Mouse (Mus musculus): ENCODE data around the gene Pklr.

The Pklr gene

DNA sequence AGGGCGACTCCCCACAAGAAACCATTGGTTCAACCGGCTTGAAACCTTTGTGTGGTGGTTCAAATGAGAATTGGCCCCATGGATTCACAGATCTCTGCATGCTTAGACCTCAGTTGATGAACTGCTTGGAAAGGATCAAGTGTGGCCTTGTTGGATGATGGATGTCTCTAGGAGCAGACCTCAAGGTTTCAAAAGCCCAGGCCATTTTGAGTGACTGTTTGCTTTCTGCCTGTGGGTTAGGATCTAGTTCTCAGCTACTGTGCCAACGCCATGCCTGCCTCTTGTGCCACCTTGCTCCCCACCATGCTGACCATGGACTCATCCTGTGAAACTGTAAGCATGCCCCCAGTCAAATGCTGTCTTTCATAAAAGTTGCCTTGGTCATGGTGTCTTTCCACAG lies 10.0 kb upstream of the Pklr start:
- WGBS: 93% methylated on average over 3 of the region's 3 CpGs

DNA sequence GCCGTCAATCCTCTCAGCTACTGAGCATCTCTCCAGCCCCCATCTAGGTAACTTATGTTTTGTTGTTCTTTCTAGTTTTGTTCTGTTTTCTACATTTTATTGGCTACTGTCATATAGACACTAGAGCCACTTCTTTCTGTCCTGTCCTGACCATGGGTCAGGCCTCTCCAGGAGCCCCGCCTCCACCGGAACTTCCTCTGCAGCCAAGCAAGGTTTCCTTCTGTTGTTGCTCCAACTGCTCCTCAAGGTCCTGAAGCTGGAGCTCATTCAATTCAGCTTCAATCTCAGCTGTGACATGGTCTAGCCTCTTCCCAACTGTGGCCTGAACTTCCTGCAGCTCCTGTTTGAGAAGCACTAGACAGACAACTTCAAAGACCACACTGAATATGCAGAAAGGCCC lies 6.0 kb upstream of the Pklr start:
- WGBS: 87% methylated on average over 3 of the region's 3 CpGs

DNA sequence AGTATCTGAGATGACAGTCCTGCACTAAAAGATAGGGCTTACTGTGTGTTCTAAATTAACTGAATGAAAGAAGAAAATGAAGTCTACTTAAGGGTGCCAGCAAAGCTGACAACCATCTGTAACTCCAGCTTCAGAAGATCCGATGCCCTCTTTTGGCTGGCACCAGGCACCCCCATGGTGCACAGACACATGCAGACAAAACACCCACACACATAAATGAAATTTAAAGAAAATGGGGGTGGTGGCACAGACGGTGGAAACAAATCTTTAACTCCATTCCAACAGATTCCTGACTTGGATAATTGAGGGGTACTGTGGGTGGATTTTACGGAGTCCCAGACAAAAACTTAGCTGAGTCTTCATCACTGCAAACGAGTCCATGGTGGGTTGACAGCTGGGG lies 4.1 kb upstream of the Pklr start:
- 26% methylated on average over 4 of the region's 4 CpGs for WGBS

DNA sequence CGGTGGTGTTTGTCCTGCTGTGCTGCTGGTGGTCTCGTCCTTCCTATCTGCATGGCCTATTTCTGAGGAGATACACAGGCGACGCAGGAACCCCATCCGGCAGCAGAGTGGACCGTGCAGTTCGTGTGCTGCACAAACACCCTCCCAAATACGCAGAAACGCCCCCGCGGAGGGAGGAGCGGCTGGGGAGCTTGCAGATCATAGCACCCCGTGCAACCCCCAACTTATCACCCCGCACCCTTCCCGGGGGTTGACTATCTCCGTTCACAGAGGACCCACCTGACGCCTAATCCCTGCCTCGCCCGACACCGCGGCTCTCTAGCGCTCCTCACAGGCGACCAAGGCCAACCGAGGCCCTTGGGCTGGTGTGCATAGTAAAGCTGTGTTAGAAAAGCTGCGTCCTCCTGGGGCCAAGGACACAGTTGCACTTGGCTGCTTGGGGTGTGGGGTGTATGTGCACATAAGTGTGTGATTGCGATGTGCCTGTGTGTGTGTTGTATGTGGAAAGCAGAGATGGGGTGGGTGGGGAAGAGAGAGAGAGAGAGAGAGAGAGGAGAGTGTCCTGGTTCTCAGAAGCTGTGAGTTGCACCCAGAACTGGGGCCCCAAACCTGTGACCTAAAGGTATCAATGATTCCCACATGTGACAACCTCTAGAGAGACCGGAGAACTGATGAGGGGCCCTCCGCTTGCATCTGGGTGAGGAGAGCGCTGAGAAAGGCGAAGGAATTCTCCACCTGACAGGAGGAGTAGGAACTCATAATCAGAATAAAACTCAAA lies 3.5 kb upstream of the Pklr start:
- WGBS: 17% methylated on average over 30 of the region's 30 CpGs

GRCm38 (mm10) chr3:89133063-89133450 lies 2.9 kb upstream of the Pklr start:
- WGBS: 89% methylated on average over 7 of the region's 7 CpGs

DNA sequence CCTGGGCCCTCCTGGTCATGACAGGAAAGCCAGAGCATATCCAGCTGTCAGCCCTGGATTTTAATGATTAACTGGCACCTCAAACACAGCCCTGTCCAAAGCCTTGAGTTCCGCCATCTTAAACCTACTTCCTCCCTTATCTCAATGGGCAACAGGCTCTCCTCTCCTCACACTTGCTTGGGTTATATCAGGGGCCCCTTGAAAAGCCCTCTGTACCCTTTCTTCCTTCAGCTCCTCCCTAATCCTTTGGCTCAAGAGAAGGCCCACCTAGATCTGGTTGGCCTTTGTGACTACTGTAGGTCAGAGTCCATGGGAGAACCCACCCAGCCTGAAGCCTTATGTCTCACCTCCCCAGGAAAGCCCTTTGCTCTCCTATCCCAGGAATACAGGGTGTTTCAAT lies 2.2 kb upstream of the Pklr start:
- WGBS: 89% methylated on average over 1 of the region's 1 CpGs

GRCm38 (mm10) chr3:89136365-89136764 lies 423 bp downstream of the Pklr start:
- WGBS: 63% methylated on average over 9 of the region's 9 CpGs

DNA sequence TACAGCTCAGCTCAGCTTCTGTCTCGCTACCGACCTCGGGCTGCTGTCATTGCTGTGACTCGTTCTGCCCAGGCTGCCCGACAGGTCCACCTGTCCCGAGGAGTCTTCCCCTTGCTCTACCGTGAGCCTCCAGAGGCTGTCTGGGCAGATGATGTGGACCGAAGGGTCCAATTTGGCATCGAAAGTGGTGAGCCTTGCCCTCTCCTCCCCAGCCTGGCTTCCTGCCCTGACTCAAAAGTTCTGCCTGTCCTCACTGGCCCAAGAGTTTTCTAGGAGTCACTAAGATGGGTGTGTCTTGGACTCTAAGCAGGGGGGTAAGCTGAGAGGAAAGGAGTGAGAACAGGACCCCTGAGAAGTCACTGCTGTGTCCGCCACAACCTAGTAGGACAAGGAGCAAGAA lies 8.9 kb downstream of the Pklr start:
- 79% methylated on average over 10 of the region's 10 CpGs for WGBS

DNA sequence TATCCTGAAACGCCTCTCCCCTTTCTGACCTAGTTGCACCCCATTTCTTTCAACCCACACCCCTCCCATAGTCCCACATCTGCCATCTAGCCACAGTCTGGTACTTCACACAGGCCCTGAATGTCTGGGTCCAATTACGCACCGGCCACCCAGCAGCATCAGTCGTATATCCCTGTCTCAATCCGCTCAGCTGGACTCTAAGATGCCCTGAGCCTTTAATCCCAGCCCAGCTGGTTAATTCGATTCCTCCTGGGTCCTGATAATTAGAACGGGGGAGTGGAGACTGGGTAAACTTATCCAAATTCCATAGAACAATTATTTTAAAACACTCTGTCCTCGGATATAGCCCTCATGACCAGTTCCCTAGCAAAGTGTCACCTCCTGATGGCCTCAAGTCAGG lies 9.6 kb downstream of the Pklr start:
- WGBS: 51% methylated on average over 8 of the region's 8 CpGs

- 56% methylated on average over 26 of the region's 26 CpGs for WGBS
Measured at GRCm38 (mm10) chr3:89147101-89147978, 11.4 kb downstream of the Pklr start.

DNA sequence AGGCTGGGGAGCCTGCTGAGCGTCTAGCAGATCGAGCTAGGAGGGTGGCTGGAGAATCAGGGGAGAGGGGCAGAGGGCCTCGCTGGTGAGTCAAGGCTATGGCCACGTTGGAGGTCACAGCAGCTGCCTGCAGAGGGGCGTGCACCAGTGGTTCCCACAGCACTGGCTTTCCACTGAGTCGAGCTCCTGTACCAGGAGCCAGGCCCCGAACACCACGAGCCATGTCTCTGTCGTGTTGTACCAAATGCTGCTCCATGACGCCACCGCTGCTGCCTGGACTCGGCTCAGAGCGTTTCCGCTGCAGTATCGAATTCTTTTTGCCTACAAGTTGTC lies 12.0 kb downstream of the Pklr start:
- WGBS: 46% methylated on average over 15 of the region's 15 CpGs

DNA sequence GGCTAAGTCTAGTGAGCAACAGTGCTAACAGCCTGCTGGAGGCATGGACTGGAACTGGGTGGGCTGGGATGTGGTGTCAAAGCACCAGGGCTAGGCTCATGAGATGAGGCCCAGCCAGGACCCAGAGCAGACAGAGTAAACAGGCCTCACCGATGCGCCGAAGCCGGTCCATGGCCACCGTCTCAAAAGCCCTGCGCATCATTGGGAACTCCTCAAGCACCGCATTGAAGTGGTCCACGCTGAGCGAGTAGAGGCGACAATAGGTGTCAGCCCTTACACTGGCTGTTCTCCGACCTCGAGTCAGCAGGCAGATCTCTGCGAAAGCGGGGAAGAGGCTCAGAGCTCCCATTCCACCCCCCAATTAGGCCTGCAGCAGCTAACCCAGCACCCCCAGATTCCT lies 12.6 kb downstream of the Pklr start:
- 90% methylated on average over 14 of the region's 14 CpGs for WGBS

GRCm38 (mm10) chr3:89152084-89152835 lies 16.3 kb downstream of the Pklr start:
- WGBS: 74% methylated on average over 17 of the region's 17 CpGs

DNA sequence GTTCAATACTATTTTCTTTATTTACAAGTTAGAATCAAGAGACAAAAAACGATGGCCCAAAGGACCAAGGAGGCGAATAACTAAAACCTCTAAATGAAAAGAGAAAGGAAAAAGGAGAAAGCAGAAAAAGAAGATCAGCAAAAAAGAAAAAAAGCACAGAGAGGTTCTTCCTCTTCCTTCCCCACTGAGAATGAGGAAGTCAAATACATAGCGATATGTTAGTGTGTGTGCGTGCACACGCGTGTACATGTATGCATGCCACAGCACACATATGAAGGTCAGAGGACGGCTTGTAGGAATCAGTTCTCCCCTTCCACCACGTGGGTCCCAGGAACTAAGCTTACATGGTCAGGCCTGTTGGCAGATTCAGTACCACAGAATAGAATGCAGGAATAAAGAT lies 21.0 kb downstream of the Pklr start:
- WGBS: 85% methylated on average over 8 of the region's 8 CpGs

DNA sequence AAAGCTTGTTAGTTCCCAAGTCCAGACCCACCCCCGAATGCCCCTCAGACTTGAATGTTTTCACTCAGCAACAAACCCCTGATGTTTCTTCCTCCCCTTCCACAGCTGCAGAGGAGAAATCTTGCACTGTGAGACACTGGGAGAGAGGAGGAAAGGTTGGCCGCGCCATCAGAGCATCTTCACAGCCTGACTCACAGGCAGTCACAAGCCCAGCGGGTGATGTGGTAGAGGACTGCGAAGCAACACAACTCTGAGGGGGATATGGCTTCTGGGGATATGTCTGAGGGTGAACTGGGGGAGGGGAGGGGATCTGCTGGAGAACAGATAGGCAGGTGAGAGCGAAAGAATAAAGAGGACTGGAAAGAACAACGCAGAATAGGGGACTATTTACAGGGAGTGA lies 22.7 kb downstream of the Pklr start:
- WGBS: 15% methylated on average over 7 of the region's 7 CpGs

DNA sequence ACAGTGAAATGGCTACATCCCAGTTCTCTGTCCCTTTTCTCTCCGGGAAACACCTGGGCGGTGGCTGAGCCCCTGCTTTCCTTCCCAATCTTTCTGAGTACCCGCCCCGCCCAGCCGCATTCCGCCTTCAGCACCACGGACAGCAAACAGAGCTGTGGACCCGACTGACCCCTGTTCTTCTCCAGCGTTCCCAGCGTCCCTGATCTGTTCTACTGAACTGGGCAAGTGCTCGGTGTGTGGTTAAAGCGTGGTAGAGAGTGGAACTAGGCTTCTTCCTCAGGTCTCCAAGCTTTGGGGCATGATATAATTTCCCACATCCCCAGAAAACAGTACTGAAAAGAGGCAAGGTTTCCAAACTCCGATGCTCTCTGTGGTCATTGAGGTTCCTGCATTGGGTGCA lies 23.3 kb downstream of the Pklr start:
- 3% methylated on average over 13 of the region's 13 CpGs for WGBS

GRCm38 (mm10) chr3:89159616-89160344 lies 23.8 kb downstream of the Pklr start, which contains the start of gene Hcn3:
TSS of gene Hcn3 (minus strand) at chr3:89160196.
- WGBS: 1% methylated on average over 64 of the region's 66 CpGs

- 81% methylated on average over 4 of the region's 4 CpGs for whole genome bisulfite sequencing
Measured at GRCm38 (mm10) chr3:89161786-89162185, 25.8 kb downstream of the Pklr start.

DNA sequence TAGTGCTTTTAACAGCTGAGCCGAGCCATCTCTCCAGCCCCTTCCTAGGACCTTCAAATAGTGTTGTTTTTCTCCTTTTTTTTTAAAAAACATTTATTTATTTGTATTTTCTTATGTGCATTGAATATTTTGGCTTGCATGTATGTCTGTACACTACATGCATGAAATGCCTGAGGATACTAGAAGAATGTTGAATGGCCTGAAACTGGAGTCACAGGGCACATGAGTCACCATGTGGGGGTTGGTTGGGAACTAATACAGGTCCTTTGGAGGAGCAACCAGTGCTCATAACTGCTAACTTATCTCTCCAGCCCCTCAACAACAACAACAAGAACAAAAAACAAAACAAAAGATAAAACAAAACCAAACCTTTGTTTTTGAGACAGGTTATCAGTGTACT lies 27.2 kb downstream of the Pklr start:
- 80% methylated on average over 1 of the region's 1 CpGs for WGBS

DNA sequence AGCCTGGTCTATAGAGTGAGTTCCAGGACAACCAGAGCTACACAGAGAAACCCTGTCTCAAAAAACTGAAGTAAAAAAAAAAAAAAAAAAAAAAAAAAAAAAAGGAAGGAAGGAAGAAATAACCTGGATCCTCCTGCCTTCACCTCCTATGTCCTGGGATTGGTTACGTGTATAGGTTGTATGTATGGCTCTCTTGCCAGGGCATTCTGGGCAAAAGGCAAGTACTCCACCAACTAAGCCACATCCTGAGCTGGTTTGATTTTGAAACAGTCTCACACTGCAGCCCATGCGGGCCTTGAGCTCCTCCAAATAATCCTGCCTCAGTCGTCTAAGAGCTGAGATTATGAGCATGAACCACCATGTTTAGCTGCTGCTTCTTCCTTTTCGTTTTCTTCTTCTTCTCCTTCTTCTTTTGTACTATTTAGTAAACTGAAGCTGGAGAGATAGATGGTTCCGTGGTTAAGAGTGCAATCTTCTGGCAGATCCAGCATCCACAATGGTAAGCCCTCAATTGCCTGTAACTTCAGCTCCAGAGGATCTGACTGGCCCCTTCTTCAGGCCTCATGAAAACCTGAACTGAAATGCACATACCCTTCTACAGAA lies 27.8 kb downstream of the Pklr start:
- WGBS: 66% methylated on average over 5 of the region's 5 CpGs

- under 1% methylated on average over 74 of the region's 79 CpGs for WGBS
Measured at GRCm38 (mm10) chr3:89164506-89165267, 28.7 kb downstream of the Pklr start, which contains the start of gene Clk2. TSS of gene Clk2 (plus strand) at chr3:89164795.

Measured in cerebral cortex, adult 2 months (tissue).